8 mouse cellular contexts compared by ENCODE assay signal in genomic region chr2:68348966-68349365, GRCm38 (mm10).
DNase-seq lines count a peak whose midpoint lies in the region; ATAC-seq lines count a peak whose summit lies in the region.

No protein-coding gene starts in this region.

- no peak for DNase-seq in frontal cortex, postnatal 14 days (ENCODE audit: low spot score in 2 of 2)
- DNase-seq in lung, postnatal 36 days = peak; percentile 10
- DNase-seq in lung, postnatal 4 days = no peak
- peak; percentile 38 to 68 for DNase-seq in layer of hippocampus, adult 18-20 months (ENCODE audit: low spot score in 2 of 2)
- peak; percentile 43 to 59 for DNase-seq in right cerebral cortex, adult 2 months (ENCODE audit: low spot score in 2 of 2)
- DNase-seq in thymus, postnatal 36 days = no peak
- no peak for DNase-seq in heart, postnatal 4 days

- peak; percentile 55 for ATAC-seq in frontal cortex, adult (ENCODE audit: low TSS enrichment)

Comparison
In these comparisons a context has a peak if more than half of its experiments do, and no peak if none do; other contexts are left out.
1. DNase-seq: peak in lung, postnatal 36 days (single experiment), layer of hippocampus, adult 18-20 months (2 of 2) and right cerebral cortex, adult 2 months (2 of 2); none in frontal cortex, postnatal 14 days (0 of 2), lung, postnatal 4 days (0 of 2), thymus, postnatal 36 days (0 of 2) and heart, postnatal 4 days (single experiment).